Mouse (Mus musculus) testis, adult 2 months (tissue): ENCODE measurements at regions not wholly inside any gene's neighbourhood (a gene's known extent, or its start where the extent isn't known, plus 50 kb on each side); places are given as distances from the start of the nearest gene placed in this dataset.

ENCODE experiments used
- CTCF ChIP-seq: fragments of 200-500 bp; IDR thresholded peaks from 2 replicates; pipeline ENCODE4 v1.5.1; 2012; ENCODE audit warnings: low read depth, mild to moderate bottlenecking, inconsistent platforms, low read length, moderate library complexity; ENCODE audit not compliant: control insufficient read depth, insufficient read depth, insufficient replicate concordance
- POLR2A ChIP-seq: fragments of 200-500 bp; IDR thresholded peaks from 2 replicates; pipeline ENCODE4 v1.6.1; 2012; ENCODE audit warnings: low read depth, mild to moderate bottlenecking, inconsistent platforms, low read length, moderate library complexity; ENCODE audit not compliant: control insufficient read depth

GRCm38 (mm10) chr6:99932405-99932804 is 206.2 kb upstream of the Prok2 start:
- no peak for TF ChIP-seq POLR2A
- no peak for TF ChIP-seq CTCF
